Mouse (Mus musculus) embryonic fibroblast, embryonic 13.5 days (primary cell): ENCODE measurements around the gene 2310007B03Rik.
A peak's percentile ranks its signal among the peaks of the same experiment; 100 is the strongest.

Experiments used
- CTCF ChIP-seq: IDR thresholded peaks from 2 replicates; pipeline ENCODE4 v1.5.1; 2011; ENCODE audit warnings: mild to moderate bottlenecking, control low read depth, low read length, moderate library complexity, borderline replicate concordance; ENCODE audit not compliant: insufficient read depth
- POLR2A ChIP-seq: IDR thresholded peaks from 2 replicates; pipeline ENCODE4 v1.6.1; 2011; ENCODE audit warnings: low read depth, mild to moderate bottlenecking, control low read depth, low read length, moderate library complexity

GRCm38 (mm10) chr1:93128710-93129349 is 31.9 kb downstream of the 2310007B03Rik start:
- TF ChIP-seq CTCF (peak; percentile 70; the same call in 1 of the 2 replicates), POLR2A (no peak)
